Mouse (Mus musculus): ENCODE measurements around the gene 1700113H08Rik.

The 1700113H08Rik gene

GRCm38 (mm10) chr10:87059447-87059846, 1.6 kb downstream of the 1700113H08Rik start:
- DNase-seq (ENCODE audit: low read depth), result no peak

GRCm38 (mm10) chr10:87084236-87084635, 26.4 kb downstream of the 1700113H08Rik start:
- DNase-seq (ENCODE audit: low read depth), result no peak

- no peak for DNase-seq (ENCODE audit: low read depth)
These were observed 29.8 kb downstream of the 1700113H08Rik start for GRCm38 (mm10) chr10:87087646-87088045.

- DNase-seq (ENCODE audit: low read depth), result no peak
These were observed 36.4 kb downstream of the 1700113H08Rik start for GRCm38 (mm10) chr10:87094249-87094648.

- DNase-seq (ENCODE audit: low read depth), result no peak
These were observed 40.9 kb downstream of the 1700113H08Rik start for GRCm38 (mm10) chr10:87098722-87099121.

- DNase-seq (ENCODE audit: low read depth), result no peak
These were observed 42.8 kb downstream of the 1700113H08Rik start for GRCm38 (mm10) chr10:87100668-87101067.

GRCm38 (mm10) chr10:87101265-87101950, 43.6 kb downstream of the 1700113H08Rik start:
- DNase-seq (ENCODE audit: low read depth), result no peak

- no peak for DNase-seq (ENCODE audit: low read depth)
These were observed 44.1 kb downstream of the 1700113H08Rik start for GRCm38 (mm10) chr10:87101951-87102320.

GRCm38 (mm10) chr10:87102455-87102854, 44.6 kb downstream of the 1700113H08Rik start:
- DNase-seq (ENCODE audit: low read depth), result no peak

- DNase-seq (ENCODE audit: low read depth), result no peak
These were observed 45.4 kb downstream of the 1700113H08Rik start for GRCm38 (mm10) chr10:87103286-87103685.

GRCm38 (mm10) chr10:87107565-87108297, 49.9 kb downstream of the 1700113H08Rik start:
- DNase-seq (ENCODE audit: low read depth), result no peak

- no peak for DNase-seq (ENCODE audit: low read depth)
These were observed 50.5 kb downstream of the 1700113H08Rik start for GRCm38 (mm10) chr10:87108333-87108732.

- DNase-seq (ENCODE audit: low read depth), result no peak
These were observed 51.4 kb downstream of the 1700113H08Rik start for GRCm38 (mm10) chr10:87109038-87109771.

GRCm38 (mm10) chr10:87110909-87111308, 53.1 kb downstream of the 1700113H08Rik start:
- DNase-seq (ENCODE audit: low read depth), result no peak

GRCm38 (mm10) chr10:87125094-87125493, 67.2 kb downstream of the 1700113H08Rik start:
- no peak for DNase-seq (ENCODE audit: low read depth)

GRCm38 (mm10) chr10:87126186-87126824, 68.5 kb downstream of the 1700113H08Rik start:
- no peak for DNase-seq (ENCODE audit: low read depth)

- DNase-seq (ENCODE audit: low read depth), result no peak
These were observed 93.2 kb downstream of the 1700113H08Rik start for GRCm38 (mm10) chr10:87151050-87151449.

GRCm38 (mm10) chr10:87153731-87154505, 96.1 kb downstream of the 1700113H08Rik start:
- DNase-seq (ENCODE audit: low read depth), result no peak

GRCm38 (mm10) chr10:87159781-87160180, 101.9 kb downstream of the 1700113H08Rik start:
- no peak for DNase-seq (ENCODE audit: low read depth)

GRCm38 (mm10) chr10:87196123-87196756, 138.4 kb downstream of the 1700113H08Rik start:
- DNase-seq (ENCODE audit: low read depth), result no peak

- no peak for DNase-seq (ENCODE audit: low read depth)
These were observed 140.9 kb downstream of the 1700113H08Rik start for GRCm38 (mm10) chr10:87198720-87199119.
